Mouse (Mus musculus) G1E (cell line): ENCODE data around the gene Rbm38.

Experiments used
- CTCF ChIP-seq: IDR thresholded peaks from 2 replicates; pipeline ENCODE4 v1.5.1; 2012; ENCODE audit warnings: low read depth, low read length, inconsistent platforms, mixed read lengths
- GATA1 ChIP-seq: IDR thresholded peaks from 2 replicates; pipeline ENCODE4 v1.6.1; 2012; ENCODE audit warnings: borderline replicate concordance, low read length, inconsistent platforms, mixed read lengths
- POLR2AphosphoS5 ChIP-seq: IDR thresholded peaks from 2 replicates; pipeline ENCODE4 v1.6.1; 2012; ENCODE audit warnings: low read depth, low read length, inconsistent platforms; ENCODE audit not compliant: insufficient replicate concordance
- TAL1 ChIP-seq: conservative IDR thresholded peaks from 2 replicates; pipeline ENCODE4 v1.6.1; 2012; ENCODE audit warnings: low read depth, low read length, inconsistent platforms, mixed read lengths

- TF ChIP-seq CTCF (peak; percentile 76), GATA1 (no peak), TAL1 (no peak), POLR2AphosphoS5 (no peak)
Measured at GRCm38 (mm10) chr2:172999630-173000284, 20.5 kb upstream of the Rbm38 start, which contains the start of gene Rae1.
